Mouse (Mus musculus) gastrocnemius, postnatal 4 days (tissue): Measurements from ENCODE around the gene Synpo2l. TPM values are rescaled to one million over a fixed set of nuclear protein-coding genes. Genes with fewer than 3 reads are reported as not detected.
"Not testable (repeated sequence)": the region's sequence is repeated elsewhere in the genome, so short reads cannot be mapped to it uniquely, and the experiment has no call there.

Experiments
- DNase-seq, 2 experiments: peaks; one replicate each; pipeline ENCODE4 v3.0.0; 2021 to 2022; ENCODE audit warnings: low spot score in 2 of 2, mixed read lengths in 2 of 2
- total RNA-seq, 2 experiments: library from RNA; stranded (reverse); gene quantifications; 2 replicates each; pipeline ENCODE4 v1.2.3; 2021

Synpo2l gene
- total RNA-seq, 2 experiments from 2014 or later = 274 to 291 TPM

DNA sequence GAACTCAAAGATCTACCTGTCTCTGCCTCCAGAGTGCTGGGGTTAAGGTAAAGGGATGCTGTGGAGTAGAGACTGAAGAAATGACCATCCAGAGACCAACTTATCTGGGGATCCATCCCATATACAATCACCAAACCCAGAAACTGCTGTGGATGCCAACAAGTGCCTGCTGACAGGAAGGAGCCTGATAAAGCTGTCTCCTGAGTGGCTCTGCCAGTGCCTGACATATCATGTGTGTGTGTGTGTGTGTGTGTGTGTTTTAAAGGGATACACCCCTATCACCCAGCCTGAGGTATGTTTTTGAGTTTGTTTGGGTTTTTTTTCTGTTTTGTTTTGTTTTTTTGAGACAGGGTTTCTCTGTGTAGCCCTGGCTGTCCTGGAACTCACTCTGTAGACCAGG is 21.8 kb downstream of the Synpo2l start:
- DNase-seq = no peak

DNA sequence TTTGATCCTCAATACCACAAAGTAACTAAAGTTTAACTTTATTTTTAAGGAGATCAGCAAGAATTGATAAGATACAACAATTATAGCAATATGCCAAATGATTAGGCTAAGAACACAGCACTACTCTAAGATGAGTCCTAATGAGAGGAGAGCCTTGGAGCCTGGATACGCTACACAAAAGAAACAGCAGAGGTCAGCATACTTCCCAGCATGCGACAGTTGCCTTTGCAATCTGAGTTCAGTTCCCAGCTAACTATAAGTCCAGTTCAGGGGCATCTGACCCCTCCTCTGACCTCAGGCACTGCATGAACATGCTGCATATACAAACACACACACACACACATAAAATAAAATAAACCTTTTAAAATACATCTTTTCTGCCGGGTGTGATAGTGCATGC is 22.6 kb downstream of the Synpo2l start:
- DNase-seq = no peak

DNA sequence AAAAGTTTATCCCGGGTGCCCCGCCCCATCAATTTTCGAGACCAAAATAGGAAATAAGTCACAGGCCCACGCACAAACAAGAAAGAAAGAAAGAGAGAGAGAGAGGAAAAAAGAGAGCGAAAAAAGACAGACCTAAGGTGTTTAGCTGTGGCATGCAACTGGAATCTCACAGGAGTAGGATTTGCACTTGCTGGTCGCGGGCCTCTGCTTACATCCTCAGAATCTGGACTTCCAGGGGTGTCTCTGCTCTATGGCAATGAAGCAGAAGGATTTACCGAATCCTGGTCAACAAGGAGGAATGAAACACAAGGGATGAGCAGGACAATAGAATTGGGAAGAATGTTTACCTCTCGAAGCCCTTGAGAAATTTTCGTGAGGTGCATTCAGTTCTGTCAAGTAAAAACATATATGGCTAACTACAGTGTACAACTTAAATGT is 26.7 kb downstream of the Synpo2l start:
- no peak for DNase-seq

DNA sequence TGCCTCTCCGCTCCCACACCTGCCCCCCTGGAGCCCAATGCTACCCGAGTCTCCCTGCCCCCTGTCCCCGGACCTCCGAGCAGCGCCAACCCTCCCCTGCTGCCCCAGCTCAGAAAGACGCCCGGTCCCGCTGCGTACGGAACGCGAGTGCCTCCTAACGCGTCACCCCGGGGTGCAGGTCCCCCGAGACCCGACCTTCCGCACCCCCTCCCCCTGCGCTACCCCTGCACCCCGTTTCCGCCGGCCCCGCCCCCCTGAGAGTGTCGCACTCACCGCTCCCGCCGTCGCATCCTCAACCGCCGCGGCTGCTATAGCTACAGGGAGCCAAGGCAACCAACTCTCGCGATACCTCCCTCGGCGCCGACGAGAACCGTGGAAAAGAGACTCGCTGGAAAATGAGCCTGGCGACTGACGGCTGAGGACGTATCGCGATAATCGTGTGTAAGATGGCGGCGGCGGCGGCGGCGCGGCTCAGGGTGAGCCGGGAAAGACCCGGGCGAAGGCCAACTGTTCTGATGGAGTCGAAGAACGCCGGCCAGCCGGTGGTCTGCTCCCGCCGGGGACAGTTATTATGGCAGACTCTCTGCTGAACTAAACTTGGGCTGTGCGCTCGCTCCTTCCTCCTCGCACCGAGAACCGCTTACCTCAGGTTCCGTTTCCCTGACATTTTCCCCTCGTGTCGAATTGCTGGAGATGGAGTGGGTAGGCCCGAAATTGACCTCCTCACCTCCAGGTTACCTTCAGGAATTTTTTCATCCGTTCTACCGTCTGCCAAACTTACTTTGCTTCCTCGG is 27.3 kb downstream of the Synpo2l start, which contains the start of gene Usp54:
TSS of gene Usp54 (minus strand) at position 420 of the 794 bp plus-strand sequence.
- DNase-seq = peak; percentile 96 to 97

DNA sequence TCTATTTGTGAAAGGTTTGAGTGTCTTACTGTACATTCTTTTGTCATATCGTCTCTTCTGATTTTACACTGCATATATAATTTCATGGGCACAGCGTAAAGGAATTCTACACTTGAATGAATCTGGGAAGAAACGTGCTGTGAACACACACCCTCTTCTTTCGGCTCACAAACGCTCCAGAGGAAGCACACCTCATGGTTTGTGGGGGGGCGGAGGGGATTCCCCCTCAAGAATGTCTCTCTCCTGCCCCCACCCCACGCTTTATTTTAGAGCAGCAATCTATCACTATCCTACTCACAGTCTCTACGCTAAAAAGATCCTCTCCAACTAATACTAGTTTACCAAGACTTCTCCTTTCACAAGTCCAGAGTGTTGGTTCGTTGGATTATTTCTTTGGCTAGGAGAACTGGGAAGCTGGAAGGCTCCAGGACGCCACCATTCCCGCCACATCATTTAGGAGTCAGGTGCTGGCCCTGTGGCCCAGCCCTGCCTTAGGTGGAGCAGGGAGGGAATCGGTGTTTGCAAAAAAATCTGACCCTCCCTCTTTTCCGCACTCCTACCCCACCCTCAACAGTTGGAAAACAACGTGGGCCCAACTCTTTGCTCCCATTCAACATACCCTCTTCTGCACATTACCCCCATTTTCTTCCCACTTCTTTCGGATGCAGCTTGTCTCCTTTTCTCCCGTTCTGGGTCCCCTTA is 28.1 kb downstream of the Synpo2l start:
- DNase-seq = no peak

DNA sequence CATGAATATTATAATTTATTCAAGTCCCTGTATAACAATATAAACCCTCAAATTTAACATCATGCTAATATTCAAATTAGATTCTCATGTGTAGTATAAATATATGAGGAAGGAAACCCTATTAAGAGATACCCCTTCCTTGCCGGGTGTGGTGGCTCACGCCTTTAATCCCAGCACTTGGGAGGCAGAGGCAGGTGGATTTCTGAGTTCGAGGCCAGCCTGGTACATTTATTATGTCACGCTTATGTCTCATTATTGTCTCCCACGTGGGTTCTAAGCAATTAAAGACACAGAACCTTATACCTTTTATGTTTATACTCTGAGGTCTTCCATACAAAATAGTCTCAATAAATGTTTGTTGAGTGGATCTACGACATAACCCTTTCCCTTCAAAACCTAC is 29.5 kb downstream of the Synpo2l start:
- no peak for DNase-seq

DNA sequence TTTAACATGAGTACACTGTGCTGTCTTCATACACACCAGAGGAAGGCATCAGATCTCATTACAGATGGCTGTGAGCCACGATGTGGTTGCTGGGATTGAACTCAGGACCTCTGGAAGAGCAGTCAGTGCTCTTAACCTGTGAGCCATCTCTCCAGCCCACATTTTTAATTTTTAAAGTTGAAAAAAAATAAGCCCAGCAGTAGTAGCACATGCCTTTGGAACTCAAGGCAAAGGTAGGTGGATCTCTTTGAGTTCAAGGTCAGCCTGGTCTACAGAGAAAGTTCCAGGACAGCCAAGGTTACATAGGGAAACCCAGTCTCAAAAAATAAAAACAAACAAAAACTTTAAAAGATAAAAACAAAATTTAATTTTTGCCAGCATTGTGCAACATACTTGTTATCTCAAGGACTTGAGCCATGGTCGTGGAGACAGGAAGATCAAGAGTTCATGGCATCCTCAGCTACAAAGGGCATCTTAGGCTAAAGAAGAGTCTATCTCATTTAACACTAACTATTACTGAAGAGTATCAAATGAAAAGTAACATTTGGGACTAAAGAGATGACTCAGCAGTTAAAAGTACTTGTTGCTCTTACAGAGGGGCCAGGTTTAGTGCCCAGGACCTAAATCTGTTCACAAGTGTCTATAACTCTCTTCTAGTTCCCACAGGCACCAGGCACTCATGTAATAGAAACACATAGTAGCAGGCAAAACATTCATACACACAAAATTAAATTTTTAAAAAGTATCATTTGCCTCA is 30.2 kb downstream of the Synpo2l start:
- no peak for DNase-seq

DNA sequence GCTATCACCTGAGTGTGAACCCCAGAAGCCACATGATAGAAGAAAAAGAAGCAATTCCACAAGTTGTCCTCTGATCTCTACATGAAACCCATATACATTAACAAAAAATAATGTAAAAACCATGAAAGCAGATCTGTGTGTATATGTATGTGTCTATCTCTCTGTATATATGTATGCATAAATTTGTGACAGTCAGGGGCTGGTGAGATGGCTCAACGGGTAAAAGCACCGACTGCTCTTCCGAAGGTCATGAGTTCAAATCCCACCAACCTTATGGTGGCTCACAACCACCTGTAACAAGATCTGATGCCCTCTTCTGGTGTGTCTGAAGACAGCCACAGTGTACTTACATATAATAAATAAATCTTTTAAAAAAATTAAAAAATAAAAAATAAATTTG is 31.2 kb downstream of the Synpo2l start:
- not testable (repeated sequence) for DNase-seq

DNA sequence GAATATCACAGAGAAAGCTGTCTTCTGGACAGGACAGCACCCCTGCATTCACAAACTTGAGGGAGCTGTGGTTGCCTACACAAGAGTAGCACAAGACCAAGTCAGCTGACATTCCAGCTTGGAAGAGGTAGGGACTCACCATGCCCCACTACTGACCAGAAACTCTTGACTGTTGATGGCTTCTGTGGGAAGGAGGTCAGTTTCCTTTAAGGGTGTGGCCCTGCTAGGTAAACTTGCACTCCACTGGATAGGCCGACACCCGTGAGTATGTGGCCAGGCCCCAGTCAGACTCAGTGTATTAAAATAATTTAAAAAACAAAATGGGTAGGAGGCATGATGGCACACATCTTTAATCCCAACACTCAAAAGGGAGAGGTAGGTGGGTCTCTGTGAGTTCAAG is 32.6 kb downstream of the Synpo2l start:
- no peak for DNase-seq

DNA sequence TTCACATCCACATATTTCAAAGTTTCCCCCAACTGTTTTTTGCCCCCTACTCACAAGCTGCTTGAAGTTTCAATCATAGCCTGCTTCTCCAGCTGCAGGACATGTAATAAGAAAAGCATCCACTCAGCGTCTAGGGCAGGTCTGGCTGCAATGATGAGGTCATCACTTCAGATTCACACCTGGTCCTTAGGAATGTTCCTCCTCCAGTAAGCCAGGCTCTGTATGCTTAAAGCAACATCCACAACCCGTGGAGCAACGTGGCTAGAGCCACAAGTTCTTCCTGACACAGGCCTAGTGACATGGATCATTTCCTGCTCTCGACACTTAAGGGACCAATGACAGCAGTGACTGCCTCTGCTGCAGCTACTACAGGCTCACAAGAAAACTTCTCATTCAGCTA is 36.9 kb downstream of the Synpo2l start:
- DNase-seq = no peak

DNA sequence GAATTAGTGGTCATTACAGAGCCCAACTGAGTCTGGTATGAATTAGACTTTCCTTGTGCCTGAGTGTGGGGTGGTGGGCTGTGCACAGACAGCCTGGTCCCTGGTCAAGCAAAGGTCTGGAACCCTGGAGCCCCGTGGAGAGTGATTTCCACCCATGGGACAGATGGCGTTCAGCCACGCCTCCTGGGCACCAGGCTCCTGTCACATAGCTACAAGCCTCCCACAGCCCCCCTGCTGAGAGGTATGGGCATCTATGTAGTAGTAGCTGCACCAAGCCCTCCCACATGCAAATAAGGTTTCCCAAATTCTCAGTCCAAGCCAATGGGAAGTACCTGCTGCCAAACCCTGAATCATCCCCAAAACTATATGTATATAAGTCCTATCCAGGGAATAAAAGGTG is 41.2 kb downstream of the Synpo2l start:
- DNase-seq = no peak

DNA sequence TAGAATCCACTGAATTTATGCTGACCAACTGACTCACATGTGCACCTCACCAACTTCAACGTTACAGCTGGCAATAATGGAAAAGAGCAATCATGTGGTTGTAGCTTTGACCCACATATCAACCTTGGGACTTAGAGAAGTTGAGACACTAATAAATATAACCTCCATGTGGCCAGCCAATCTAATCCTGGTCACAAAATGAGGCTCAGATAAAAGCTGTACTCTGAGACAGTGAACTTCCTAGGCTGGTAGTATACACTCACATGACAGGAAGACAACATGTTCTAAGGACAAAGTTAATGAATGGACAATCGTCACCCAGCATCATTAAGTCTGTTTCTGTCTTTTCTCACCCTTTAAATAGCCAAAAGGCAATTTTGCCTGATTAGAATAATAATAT is 41.7 kb downstream of the Synpo2l start:
- no peak for DNase-seq

DNA sequence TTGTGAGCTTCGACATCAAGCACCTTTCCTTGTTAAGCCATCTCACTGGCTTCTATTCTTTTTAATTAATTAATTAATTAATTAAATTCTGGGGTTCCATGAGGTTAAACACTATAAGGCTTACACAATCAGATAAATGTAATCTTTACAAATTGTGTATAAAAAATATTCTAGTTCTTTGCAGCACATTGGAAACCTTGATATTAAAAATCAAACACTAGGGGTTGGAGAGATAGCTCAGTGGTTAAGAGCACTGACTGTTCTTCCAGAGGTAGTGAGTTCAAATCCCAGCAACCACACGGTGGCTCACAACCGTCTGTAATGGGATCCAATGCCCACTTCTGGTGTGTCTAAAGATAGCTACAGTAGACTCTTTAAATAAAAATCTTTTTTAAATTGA is 45.2 kb downstream of the Synpo2l start:
- no peak for DNase-seq

DNA sequence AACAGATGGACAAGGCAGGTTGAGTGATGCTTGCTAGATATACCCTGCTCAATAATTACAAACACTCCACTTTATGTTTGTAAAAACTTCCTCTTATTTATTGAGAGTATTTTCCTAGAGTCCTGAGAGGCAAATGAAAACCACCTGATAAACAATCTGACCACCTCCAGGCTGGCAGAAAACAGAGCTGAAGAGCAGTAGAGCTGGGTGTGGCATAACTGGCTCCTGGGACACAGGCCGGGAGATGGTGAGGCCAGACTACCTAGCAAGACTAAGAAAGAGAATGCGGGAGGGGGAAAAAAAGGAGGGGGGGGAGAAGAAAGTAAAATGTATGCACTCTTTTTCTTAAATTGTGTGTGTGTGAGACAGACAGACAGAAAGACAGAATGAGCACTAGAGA is 45.7 kb downstream of the Synpo2l start:
- DNase-seq = no peak

DNA sequence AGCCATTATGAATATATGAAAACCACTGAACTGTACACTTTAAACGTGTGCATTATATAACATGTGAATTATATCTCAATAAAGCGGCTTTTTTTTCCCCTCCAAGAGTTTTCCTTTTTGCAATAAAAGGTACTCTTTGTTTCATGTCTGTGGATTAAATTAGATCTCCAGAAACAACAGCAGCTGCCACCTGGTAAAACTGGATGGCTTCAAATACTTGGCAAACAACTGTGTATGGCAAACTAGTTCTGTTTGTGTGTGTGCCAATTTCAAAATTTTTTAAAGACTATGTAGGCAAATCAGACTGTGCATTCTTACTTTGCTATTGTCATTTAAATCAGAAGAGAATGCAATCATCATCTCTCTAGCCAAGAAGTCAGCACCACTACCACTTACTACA is 46.3 kb downstream of the Synpo2l start:
- DNase-seq = no peak

DNA sequence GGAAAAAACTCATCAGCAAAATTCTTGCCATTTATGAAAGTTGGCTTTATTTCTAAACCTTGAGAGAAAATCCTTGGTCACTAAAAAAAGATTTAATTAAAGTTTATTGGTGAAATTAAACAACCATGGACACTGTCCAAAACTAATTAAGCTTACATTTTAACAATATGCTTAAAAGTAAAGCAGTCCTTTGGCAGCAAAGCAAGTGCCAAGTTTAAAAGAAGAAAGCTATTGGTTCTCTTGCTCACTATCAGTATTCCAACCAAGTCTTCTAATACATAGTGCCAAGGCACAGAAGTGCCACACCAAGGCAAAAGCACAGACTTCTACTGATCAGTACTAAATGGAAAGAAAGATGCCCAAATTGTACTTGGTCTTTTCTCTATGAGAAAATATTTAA is 49.0 kb downstream of the Synpo2l start:
- no peak for DNase-seq

DNA sequence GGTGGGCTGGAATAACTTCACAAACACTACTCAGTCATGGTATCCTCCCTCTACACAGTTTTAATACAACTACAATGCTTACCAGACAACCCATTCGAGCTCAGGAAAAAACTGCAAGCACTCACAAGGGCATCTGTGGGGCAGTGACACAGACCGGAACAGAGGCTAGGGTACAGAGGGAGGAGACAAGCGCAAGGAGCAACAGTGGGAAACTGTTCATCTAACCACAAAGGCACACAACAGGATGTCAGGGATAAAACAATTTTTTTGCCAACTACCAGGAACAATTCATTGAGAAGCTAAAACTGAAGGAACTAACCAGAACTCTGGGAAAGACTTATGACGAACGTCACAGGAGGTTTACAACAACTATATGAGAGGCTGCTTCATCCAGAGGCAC is 49.9 kb downstream of the Synpo2l start:
- no peak for DNase-seq

DNA sequence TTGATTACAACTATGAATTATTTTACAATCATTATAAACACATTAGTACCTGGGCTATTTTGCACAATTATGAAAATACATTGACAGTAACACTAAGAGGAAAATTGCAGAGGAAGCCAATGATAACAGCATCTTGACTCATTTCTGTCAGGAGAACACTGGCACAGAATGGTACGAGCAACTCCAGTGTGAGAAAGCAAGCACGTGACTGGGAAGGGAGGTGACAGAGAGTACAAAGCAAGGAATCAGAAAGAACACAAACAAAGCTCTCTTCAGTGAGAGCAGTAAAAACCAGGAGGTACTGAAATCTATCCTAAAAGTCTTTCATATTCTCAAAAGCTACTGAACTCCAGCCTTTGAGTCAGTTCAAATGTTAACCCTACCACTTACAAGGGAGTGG is 51.7 kb downstream of the Synpo2l start:
- no peak for DNase-seq

DNA sequence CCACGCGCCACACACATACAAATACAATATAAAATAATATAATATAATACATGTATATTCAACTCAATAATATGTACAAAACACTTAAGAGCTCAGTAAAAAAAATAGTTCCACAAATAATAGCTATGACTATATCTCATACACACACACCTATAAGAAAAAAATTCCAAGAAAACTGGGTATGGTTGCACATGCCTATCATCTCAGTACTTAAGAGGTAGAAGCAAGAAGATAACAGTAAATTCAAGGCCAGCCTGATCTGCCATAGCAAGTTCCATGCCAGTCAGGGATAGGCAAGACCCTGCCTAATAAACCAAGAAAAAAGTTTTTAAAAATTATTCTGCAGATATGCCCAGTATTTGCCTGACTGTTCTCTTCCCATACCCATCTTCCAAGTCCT is 53.1 kb downstream of the Synpo2l start:
- no peak for DNase-seq

DNA sequence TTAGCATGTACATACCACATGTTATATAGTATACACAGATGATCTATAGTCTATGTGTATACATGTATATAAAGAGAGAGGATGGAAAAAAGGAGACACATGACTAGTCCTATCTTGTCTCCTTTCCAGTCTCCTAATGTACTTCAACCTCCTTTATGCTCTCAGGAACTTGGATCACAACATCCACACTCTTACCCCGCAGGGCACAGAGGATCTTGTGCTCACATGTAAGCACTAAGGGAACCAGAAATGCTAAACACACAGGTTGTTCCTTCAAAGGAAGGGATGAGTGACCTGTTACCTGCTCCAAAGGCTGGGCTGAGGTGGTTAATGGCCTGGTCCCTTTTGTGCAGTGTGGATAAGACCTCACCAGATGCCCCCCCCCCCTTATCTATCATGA is 55.3 kb downstream of the Synpo2l start:
- no peak for DNase-seq

DNA sequence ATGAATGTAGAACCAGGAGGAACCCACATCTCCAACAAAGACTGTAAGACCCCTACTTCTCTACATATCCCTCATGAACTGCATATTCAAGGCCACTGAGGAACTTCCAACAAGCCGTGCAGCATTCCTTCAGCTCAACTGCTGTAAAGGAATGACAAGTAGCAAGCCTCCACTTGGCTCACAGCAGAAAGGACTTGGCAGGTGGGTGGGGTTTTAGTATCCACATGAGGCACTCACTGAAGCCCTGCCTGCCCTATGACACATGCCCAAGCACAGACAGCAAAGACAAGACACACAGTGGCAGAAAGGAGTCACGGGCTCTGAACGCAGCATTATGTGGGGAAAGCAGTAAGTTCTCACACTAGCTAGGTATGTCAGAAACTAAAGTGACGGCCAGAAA is 58.0 kb downstream of the Synpo2l start:
- DNase-seq = peak in 1 of 2 experiments; percentile 19

DNA sequence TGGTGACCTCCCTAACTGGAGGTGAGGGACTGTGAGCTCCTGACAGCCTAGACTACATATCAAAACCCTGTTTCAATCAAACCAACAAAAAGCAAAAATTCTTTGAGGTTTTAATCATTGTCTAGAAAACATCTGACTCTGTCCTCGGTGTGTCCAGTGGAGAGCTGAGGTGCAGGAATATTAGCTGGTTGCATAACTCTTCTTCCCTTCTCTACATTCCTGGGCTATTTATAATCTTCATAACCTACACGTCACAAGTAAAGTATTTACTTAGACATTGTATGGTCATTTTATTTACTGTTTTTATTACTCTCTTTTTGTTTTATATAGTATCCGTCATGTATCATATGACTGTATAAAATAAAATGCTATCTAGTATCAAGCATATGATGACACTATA is 58.6 kb downstream of the Synpo2l start:
- DNase-seq = no peak
